Mouse (Mus musculus): ENCODE results near the gene Gm42878. TPM values are rescaled to one million over a fixed set of nuclear protein-coding genes. Genes with fewer than 3 reads are reported as not detected.
"Not testable (repeated sequence)": the region's sequence is repeated elsewhere in the genome, so short reads cannot be mapped to it uniquely, and the experiment has no call there.

The Gm42878 gene
- total RNA-seq, 2 experiments from 2014 or later: 0.64 TPM; not detected in 1

- not testable (repeated sequence) for DNase-seq (ENCODE audit: low spot score in 2 of 2)
Measured at GRCm38 (mm10) chr5:121501424-121501996, 43.8 kb downstream of the Gm42878 start.

DNA sequence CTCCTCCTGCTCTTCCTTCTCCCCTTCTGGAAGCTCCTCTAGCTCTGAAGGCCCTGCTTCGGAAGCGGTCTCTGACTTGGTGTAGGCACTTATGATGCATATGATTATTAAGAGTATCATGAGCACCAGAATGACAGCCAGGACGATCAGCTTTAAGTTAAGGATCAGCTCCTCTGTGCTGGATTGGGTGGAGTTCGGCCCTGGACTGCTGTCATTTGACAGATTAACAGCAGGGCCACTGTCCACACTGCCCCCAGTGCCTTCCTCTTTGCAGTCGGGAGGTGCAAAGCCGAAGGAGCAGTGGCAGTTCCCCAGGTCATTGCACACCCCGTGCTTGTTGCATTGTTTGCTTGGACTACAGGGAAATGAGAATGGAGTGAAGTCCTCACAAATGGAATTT, 44.6 kb downstream of the Gm42878 start:
- no peak for DNase-seq (ENCODE audit: low spot score in 2 of 2)

GRCm38 (mm10) chr5:121493305-121493704, 52.0 kb downstream of the Gm42878 start:
- DNase-seq (ENCODE audit: low spot score in 2 of 2): no peak

DNA sequence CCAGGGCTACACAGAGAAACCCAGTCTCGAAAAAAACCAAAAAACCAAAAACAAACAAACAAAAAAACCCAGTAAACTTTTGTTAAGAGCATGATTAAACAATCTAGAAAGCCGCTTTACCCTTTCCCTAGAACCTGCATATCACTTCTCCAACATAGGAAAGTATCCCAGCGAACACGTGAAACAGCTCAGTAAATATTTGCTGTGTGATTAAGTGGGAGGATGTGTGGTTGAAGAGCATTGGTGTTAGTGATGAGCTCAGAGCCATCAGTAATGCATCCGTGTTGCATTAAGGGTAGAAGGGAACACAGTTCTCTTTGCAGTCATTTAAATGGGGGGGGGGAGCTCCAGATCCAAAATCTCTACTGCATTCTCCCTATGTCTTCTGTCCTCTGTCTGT, 60.5 kb downstream of the Gm42878 start:
- no peak for DNase-seq (ENCODE audit: low spot score in 2 of 2)

GRCm38 (mm10) chr5:121477680-121478079, 67.6 kb downstream of the Gm42878 start:
- no peak for DNase-seq (ENCODE audit: low spot score in 2 of 2)

GRCm38 (mm10) chr5:121476040-121476439, 69.2 kb downstream of the Gm42878 start:
- DNase-seq (ENCODE audit: low spot score in 2 of 2): no peak

- no peak for DNase-seq (ENCODE audit: low spot score in 2 of 2)
Measured at GRCm38 (mm10) chr5:121474610-121475009, 70.7 kb downstream of the Gm42878 start.

- no peak for DNase-seq (ENCODE audit: low spot score in 2 of 2)
Measured at GRCm38 (mm10) chr5:121472411-121472810, 72.9 kb downstream of the Gm42878 start.

GRCm38 (mm10) chr5:121469566-121469965, 75.7 kb downstream of the Gm42878 start:
- DNase-seq (ENCODE audit: low spot score in 2 of 2): no peak

Other genes with a start within 250 kb of the Gm42878 start
- gene Trafd1, start 159.8 kb downstream of the Gm42878 start, total RNA-seq (2021): 10 to 100 TPM; 41.6 to 49.4 TPM
- gene Naa25, start 147.5 kb downstream of the Gm42878 start, total RNA-seq (2021): 10 to 100 TPM; 38.8 to 40.4 TPM
- 1 to 10 TPM; 2.1 to 2.3 TPM for gene Tmem116, start 93.6 kb downstream of the Gm42878 start, total RNA-seq (2021)
- gene Erp29, start 93.0 kb downstream of the Gm42878 start, total RNA-seq (2021): 100 to 1,000 TPM in 1 of 2 experiments, 10 to 100 TPM in 1; 97.1 to 106 TPM
- not detected for gene Adam1b, start 42.0 kb downstream of the Gm42878 start, total RNA-seq (2021)
- 1 to 10 TPM; 5.2 to 5.7 TPM for gene Adam1a, start within 50 bp of the Gm42878 start, total RNA-seq (2021)
- 10 to 100 TPM; 73.0 to 75.0 TPM for gene Mapkapk5, start 423 bp upstream of the Gm42878 start, total RNA-seq (2021)
- 1,000 to 10,000 TPM; 1,017 to 2,323 TPM for gene Aldh2, start 48.3 kb upstream of the Gm42878 start, total RNA-seq (2021)
- gene Acad12, start 73.5 kb upstream of the Gm42878 start, total RNA-seq (2021): 10 to 100 TPM; 25.2 to 30.3 TPM
- 10 to 100 TPM; 25.2 to 29.4 TPM for gene Acad10, start 115.0 kb upstream of the Gm42878 start, total RNA-seq (2021)
- gene Brap, start 115.1 kb upstream of the Gm42878 start, total RNA-seq (2021): 10 to 100 TPM; 53.5 to 58.7 TPM
- 100 to 1,000 TPM; 165 to 216 TPM for gene Atxn2, start 165.9 kb upstream of the Gm42878 start, total RNA-seq (2021)

All from adrenal gland, adult 18-20 months (tissue).